Mouse (Mus musculus): ENCODE results near the gene Hinfp.

DNA sequence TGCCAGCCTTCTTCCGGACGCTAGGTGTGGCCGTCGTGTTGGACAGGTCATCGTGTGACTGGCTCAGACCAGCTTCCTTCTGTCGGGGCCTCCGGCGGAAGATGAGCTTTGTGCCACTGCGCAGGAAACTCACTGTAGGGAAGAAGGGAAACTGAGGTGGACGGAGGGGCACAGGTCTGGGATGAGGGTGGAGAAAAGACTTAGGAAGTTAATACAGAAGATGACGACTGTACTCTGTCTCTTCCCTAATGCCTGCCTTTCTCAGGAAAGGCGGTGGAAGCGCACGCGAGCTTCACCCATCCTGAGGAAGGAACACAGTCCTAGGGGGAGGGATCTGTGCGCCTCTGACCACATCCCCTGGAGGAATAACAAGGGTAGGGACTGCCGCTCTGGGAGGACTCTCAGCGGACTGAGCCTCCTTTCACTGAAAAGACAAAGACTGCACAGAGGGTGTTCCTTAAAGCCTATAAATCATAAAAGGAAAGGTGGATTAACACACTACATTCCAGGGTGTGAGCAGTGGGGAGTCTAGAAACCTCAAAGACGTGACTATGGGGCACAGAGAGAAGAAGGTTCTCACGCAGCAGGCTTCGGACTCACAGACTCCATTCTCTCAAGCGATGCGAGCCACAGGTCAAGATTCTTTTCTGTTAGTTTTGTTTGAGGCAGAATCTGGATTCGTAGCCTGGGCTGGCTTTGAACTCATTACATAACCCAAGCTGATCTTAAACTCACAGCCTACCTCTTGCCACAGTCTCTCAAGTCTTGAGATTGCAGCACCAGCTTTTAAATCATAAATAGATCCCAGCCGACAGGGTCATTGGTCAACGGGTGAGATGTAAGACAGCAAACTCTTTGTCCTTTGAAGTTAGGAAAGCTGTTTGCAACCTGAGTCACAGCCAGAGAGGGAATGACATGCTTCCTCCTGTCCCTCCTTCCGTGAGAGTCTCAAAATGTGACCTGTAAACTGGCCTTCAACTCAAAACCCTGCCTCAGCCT, 6.0 kb upstream of the Hinfp start:
- TF ChIP-seq REST (IDR thresholded peaks at IDR 0.05; ENCODE audit: insufficient read depth, insufficient read length) (no peak), POLR2A (IDR thresholded peaks at IDR 0.05; ENCODE audit: insufficient read length, low read depth) (no peak), MYOD1 (IDR thresholded peaks at IDR 0.05; ENCODE audit: control insufficient read depth in 1 of 3, insufficient read length in 2 of 3, low read depth in 2 of 3) (no peak), MAX (IDR thresholded peaks at IDR 0.05; ENCODE audit: low read depth) (no peak), TCF12 (IDR thresholded peaks at IDR 0.05; ENCODE audit: insufficient read depth, poor library complexity, severe bottlenecking) (no peak)

Data from myocyte (in vitro differentiated cells).